Mouse (Mus musculus) MEL (cell line): ENCODE measurements around the gene Olfr204. TPM values are rescaled to one million over a fixed set of nuclear protein-coding genes. Genes with fewer than 3 reads are reported as not detected.
A peak's percentile ranks its signal among the peaks of the same experiment; 100 is the strongest.
"Not testable (repeated sequence)": the region's sequence is repeated elsewhere in the genome, so short reads cannot be mapped to it uniquely, and the experiment has no call there.

Experiments used
- DNase-seq: peaks from one replicate; pipeline ENCODE4 v3.0.0; 2011; ENCODE audit warnings: low read depth, low spot score
- H3K27ac ChIP-seq: 2 replicates; pipeline ENCODE4 v1.5.1; 2012; ENCODE audit warnings: low read depth, mild to moderate bottlenecking, control low read depth, low read length, moderate library complexity; ENCODE audit not compliant: control insufficient read depth
- H3K27me3 ChIP-seq, 2 experiments: fragments of 150-350 bp in 1 of 2; sonication (generic) in 1 of 2; 2 replicates each; pipeline ENCODE4 v1.6.1; 2012; ENCODE audit warnings: low read length in 2 of 2, mild to moderate bottlenecking in 2 of 2, improper control_type of control experiment in 1 of 2, moderate library complexity in 1 of 2; ENCODE audit not compliant: insufficient read depth in 2 of 2, control insufficient read depth in 1 of 2
- H3K36me3 ChIP-seq, 2 experiments: 2 replicates each; pipeline ENCODE4 v1.6.1; 2012 to 2014; ENCODE audit warnings: low read length in 2 of 2, improper control_type of control experiment in 1 of 2, inconsistent platforms in 1 of 2, mild to moderate bottlenecking in 1 of 2; ENCODE audit not compliant: insufficient read depth in 2 of 2, control insufficient read depth in 1 of 2
- H3K4me1 ChIP-seq, 2 experiments: fragments of 150-350 bp in 1 of 2; sonication (generic) in 1 of 2; 2 replicates each; pipeline ENCODE4 v1.6.1; 2012; ENCODE audit warnings: low read length in 2 of 2, improper control_type of control experiment in 1 of 2, mild to moderate bottlenecking in 1 of 2; ENCODE audit not compliant: insufficient read depth in 2 of 2, control insufficient read depth in 1 of 2
- H3K4me3 ChIP-seq, 2 experiments: fragments of 150-350 bp in 1 of 2; sonication (generic) in 1 of 2; 2 replicates each; pipeline ENCODE4 v1.5.1; 2012; ENCODE audit warnings: low read depth in 2 of 2, low read length in 2 of 2, mild to moderate bottlenecking in 2 of 2, moderate library complexity in 2 of 2, control low read depth in 1 of 2, improper control_type of control experiment in 1 of 2; ENCODE audit not compliant: control insufficient read depth in 1 of 2, insufficient read depth in 1 of 2
- H3K79me2 ChIP-seq: 2 replicates; pipeline ENCODE4 v1.6.1; 2012; ENCODE audit warnings: mild to moderate bottlenecking, low read length, moderate library complexity; ENCODE audit not compliant: control insufficient read depth, poor library complexity, insufficient read depth
- H3K9ac ChIP-seq: 2 replicates; pipeline ENCODE4 v1.6.1; 2012; ENCODE audit warnings: low read depth, mild to moderate bottlenecking, control low read depth, low read length, moderate library complexity; ENCODE audit not compliant: control insufficient read depth, poor library complexity, severe bottlenecking
- H3K9me3 ChIP-seq: fragments of 150-350 bp; sonication (generic); replicated peaks from 2 replicates; pipeline ENCODE4 v1.6.1; 2012; ENCODE audit warnings: mild to moderate bottlenecking, low read length, improper control_type of control experiment, moderate library complexity; ENCODE audit not compliant: insufficient read depth
- GATA1 ChIP-seq: IDR thresholded peaks from 2 replicates; pipeline ENCODE4 v1.6.1; 2011; ENCODE audit warnings: low read depth, low read length, improper control_type of control experiment
- polyA plus RNA-seq, 2 experiments: library from polyadenylated mRNA; stranded (reverse) in 1 of 2; unstranded in 1 of 2; fragments of >175 nt in 1 of 2; fragments of >200 nt in 1 of 2; gene quantifications; 2 replicates each; pipeline versions ENCODE4 v1.2.1 to v1.2.4; 2012; ENCODE audit warnings: low replicate concordance in 2 of 2, low read depth in 1 of 2; ENCODE audit not compliant: insufficient read length in 2 of 2, insufficient read depth in 1 of 2, missing spikeins in 1 of 2
- total RNA-seq: library from RNA; depleted of rRNA; stranded (reverse); fragments of 300-350 nt; gene quantifications from 2 replicates; pipeline ENCODE4 v1.2.3, GENCODE M21; 2012; rRNA removed

The Olfr204 gene
- total and polyA plus RNA-seq, 3 experiments = not detected

DNA sequence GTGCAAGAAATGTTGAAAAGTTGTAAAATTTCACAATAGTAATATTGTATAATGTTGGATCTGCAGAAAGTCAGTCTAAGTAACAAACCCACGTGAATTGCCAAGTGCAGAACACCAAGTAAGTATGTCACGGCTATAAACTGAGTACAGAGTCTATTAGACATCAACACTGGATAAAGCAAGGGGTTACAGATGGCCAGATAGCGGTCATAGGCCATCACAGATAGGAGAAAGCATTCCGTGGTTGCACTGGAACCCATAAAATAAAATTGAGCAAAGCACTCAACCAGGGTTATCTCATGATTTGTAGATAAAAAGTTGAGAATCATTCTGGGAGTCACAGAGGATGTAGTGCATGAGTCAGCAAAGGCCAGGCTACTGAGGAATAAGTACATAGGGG is 49.0 kb downstream of the Olfr204 start:
- H3K4me1 ChIP-seq, H3K9me3 ChIP-seq, H3K4me3 ChIP-seq, DNase-seq, H3K79me2 ChIP-seq, H3K27me3 ChIP-seq, H3K36me3 ChIP-seq, H3K27ac ChIP-seq, H3K9ac ChIP-seq: not testable (repeated sequence)
- peak; percentile 42 for TF ChIP-seq GATA1

Other genes with a start within 250 kb of the Olfr204 start
- gene Olfr190, start 240.2 kb downstream of the Olfr204 start, total RNA-seq = not detected in 2 replicates
- not detected for gene Olfr190, start 240.2 kb downstream of the Olfr204 start, polyA plus RNA-seq
- not detected in 2 replicates for gene Olfr191, start 228.4 kb downstream of the Olfr204 start, total RNA-seq
- under 1 TPM in 1 of 2 experiments, not detected in 1; 0.01 TPM for gene Olfr191, start 228.4 kb downstream of the Olfr204 start, polyA plus RNA-seq
- gene Olfr193, start 206.4 kb downstream of the Olfr204 start, total RNA-seq = not detected in 2 replicates
- gene Olfr193, start 206.4 kb downstream of the Olfr204 start, polyA plus RNA-seq = not detected
- not detected in 2 replicates for gene Olfr194, start 197.2 kb downstream of the Olfr204 start, total RNA-seq
- gene Olfr194, start 197.2 kb downstream of the Olfr204 start, polyA plus RNA-seq = not detected
- 0.15 TPM in 1 of 2 replicates, not detected in the other for gene Olfr195, start 171.2 kb downstream of the Olfr204 start, total RNA-seq
- not detected for gene Olfr195, start 171.2 kb downstream of the Olfr204 start, polyA plus RNA-seq
- not detected in 2 replicates for gene Olfr196, start 147.8 kb downstream of the Olfr204 start, total RNA-seq
- not detected for gene Olfr196, start 147.8 kb downstream of the Olfr204 start, polyA plus RNA-seq
- gene Olfr198, start 114.7 kb downstream of the Olfr204 start, total RNA-seq = not detected in 2 replicates
- gene Olfr198, start 114.7 kb downstream of the Olfr204 start, polyA plus RNA-seq = not detected
- 0.08 and 0.16 TPM in 2 replicates for gene Olfr199, start 98.5 kb downstream of the Olfr204 start, total RNA-seq
- under 1 TPM in 1 of 2 experiments, not detected in 1; 0.22 TPM for gene Olfr199, start 98.5 kb downstream of the Olfr204 start, polyA plus RNA-seq
- gene Olfr201, start 45.6 kb downstream of the Olfr204 start, total RNA-seq = 0.08 TPM in 1 of 2 replicates, not detected in the other
- under 1 TPM in 1 of 2 experiments, not detected in 1; 0.03 TPM for gene Olfr201, start 45.6 kb downstream of the Olfr204 start, polyA plus RNA-seq
- gene Olfr202, start 31.5 kb downstream of the Olfr204 start, total RNA-seq = not detected in 2 replicates
- not detected for gene Olfr202, start 31.5 kb downstream of the Olfr204 start, polyA plus RNA-seq
- not detected in 2 replicates for gene Olfr203, start 19.4 kb downstream of the Olfr204 start, total RNA-seq
- not detected for gene Olfr203, start 19.4 kb downstream of the Olfr204 start, polyA plus RNA-seq
- gene Olfr205, start 12.9 kb upstream of the Olfr204 start, total RNA-seq = not detected in 2 replicates
- gene Olfr205, start 12.9 kb upstream of the Olfr204 start, polyA plus RNA-seq = not detected
- gene Olfr206, start 31.0 kb upstream of the Olfr204 start, total RNA-seq = not detected in 2 replicates
- not detected for gene Olfr206, start 31.0 kb upstream of the Olfr204 start, polyA plus RNA-seq
- not detected in 2 replicates for gene Olfr209, start 45.7 kb upstream of the Olfr204 start, total RNA-seq
- gene Olfr209, start 45.7 kb upstream of the Olfr204 start, polyA plus RNA-seq = not detected
- gene Gabrr3, start 89.1 kb upstream of the Olfr204 start, total RNA-seq = not detected in 2 replicates
- not detected for gene Gabrr3, start 89.1 kb upstream of the Olfr204 start, polyA plus RNA-seq
- gene Riox2, start 153.5 kb upstream of the Olfr204 start, total RNA-seq = 24.1 and 25.8 TPM in 2 replicates
- 10 to 100 TPM in 1 of 2 experiments, not detected in 1; 23.4 TPM for gene Riox2, start 153.5 kb upstream of the Olfr204 start, polyA plus RNA-seq